Mouse (Mus musculus) neural tube, embryonic 15.5 days (tissue): Measurements from ENCODE around the gene Dip2b. TPM values are rescaled to one million over a fixed set of nuclear protein-coding genes. Genes with fewer than 3 reads are reported as not detected.
"Not testable (repeated sequence)": the region's sequence is repeated elsewhere in the genome, so short reads cannot be mapped to it uniquely, and the experiment has no call there.

Experiments used
- ATAC-seq: fragments of 200-750 bp; cut with Nextera tagmentation; 2 replicates; pipeline ENCODE4 v1.8.0; 2017; ENCODE audit warnings: mild to moderate bottlenecking, moderate TSS enrichment, moderate library complexity; ENCODE audit not compliant: low FRiP score
- H3K27ac ChIP-seq: fragments of 300-500 bp; sonication (generic); replicated peaks from 2 replicates; pipeline ENCODE4 v1.5.1; 2015; ENCODE audit warnings: mild to moderate bottlenecking, inconsistent platforms
- H3K27me3 ChIP-seq: fragments of 300-500 bp; sonication (generic); replicated peaks from 2 replicates; pipeline ENCODE4 v1.6.1; 2015; ENCODE audit warnings: inconsistent platforms
- H3K36me3 ChIP-seq: fragments of 300-500 bp; sonication (generic); 2 replicates; pipeline ENCODE4 v1.6.1; 2015; ENCODE audit warnings: inconsistent platforms
- H3K4me1 ChIP-seq: fragments of 300-500 bp; sonication (generic); 2 replicates; pipeline ENCODE4 v1.6.1; 2015; ENCODE audit warnings: inconsistent platforms
- H3K4me2 ChIP-seq: fragments of 300-500 bp; sonication (generic); 2 replicates; pipeline ENCODE4 v1.6.1; 2015; ENCODE audit warnings: inconsistent platforms, mild to moderate bottlenecking, moderate library complexity
- H3K4me3 ChIP-seq: fragments of 300-500 bp; sonication (generic); replicated peaks from 2 replicates; pipeline ENCODE4 v1.5.1; 2015; ENCODE audit warnings: mild to moderate bottlenecking, inconsistent platforms
- H3K9ac ChIP-seq: fragments of 300-500 bp; sonication (generic); replicated peaks from 2 replicates; pipeline ENCODE4 v1.6.1; 2015; ENCODE audit warnings: mild to moderate bottlenecking, inconsistent platforms
- H3K9me3 ChIP-seq: fragments of 300-500 bp; sonication (generic); replicated peaks from 2 replicates; pipeline ENCODE4 v1.6.1; 2016; ENCODE audit warnings: inconsistent platforms
- WGBS: fragments of 180-500 bp; shearing (Covaris S2); methylation state at CpG from one replicate; pipeline ENCODE4 v1.1.7; 2015; ENCODE audit warnings: mixed read lengths; 5-methylcytosine and 5-hydroxymethylcytosine counted together
- polyA plus RNA-seq: library from polyadenylated mRNA; unstranded; fragments of >200 nt; fragmentation: Nextera tagmentation; extraction: Ambion mirVana; gene quantifications from 2 replicates; pipeline ENCODE4 v1.2.1, GENCODE M21; 2015

Gene Dip2b
- polyA plus RNA-seq, 1 experiment from 2014 or later: 14.0 TPM

DNA sequence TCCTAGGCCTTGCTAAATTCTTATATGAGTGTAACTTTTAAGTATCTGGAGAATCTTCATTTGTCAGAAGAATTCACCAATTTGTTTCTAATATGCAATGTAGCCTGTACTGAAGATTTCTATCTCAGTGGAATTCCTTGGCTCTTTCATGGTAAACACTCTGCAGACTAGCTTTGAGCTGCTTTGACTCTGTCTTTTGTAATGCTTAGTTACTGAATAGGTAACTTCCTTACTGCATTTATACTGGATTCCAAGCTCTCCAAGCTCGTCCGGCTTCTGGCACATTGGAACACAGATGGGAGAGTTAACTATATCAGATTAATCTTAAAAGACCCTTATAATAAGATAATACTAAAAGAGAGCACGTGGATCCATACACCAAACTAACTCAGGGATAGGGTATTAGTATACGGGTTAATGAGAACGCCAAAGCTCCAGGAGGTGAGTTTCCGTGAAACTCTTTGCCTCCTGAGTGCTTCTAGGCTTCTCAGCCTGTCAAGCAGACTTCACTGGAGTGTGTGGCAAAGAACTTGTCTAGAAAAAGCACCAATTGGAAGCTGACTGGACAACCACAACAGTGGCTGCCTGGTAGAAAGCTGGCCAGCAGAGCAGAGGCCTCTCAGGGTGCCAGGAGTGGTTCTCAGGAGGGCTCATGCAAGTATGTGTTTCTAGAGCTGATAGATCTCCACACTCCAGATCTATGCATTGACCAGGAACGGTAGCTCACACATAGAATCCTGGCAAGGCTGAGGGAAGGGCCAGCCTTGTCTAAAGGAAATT, 220.4 kb downstream of the Dip2b start:
- Histone ChIP-seq H3K36me3 (peaks cover 60% of the 10 kb centered on the region), H3K4me3 (no peak overlapping the region), H3K9me3 (no peaks in the 10 kb centered on the region), H3K27ac (no peak overlapping the region), H3K4me1 (no peaks in the 10 kb centered on the region), H3K9ac (no peak overlapping the region), H3K4me2 (no peak overlapping the region), H3K27me3 (no peaks in the 10 kb centered on the region)
- ATAC-seq: no peak
- 96% methylated on average over 7 of the region's 7 CpGs for WGBS

DNA sequence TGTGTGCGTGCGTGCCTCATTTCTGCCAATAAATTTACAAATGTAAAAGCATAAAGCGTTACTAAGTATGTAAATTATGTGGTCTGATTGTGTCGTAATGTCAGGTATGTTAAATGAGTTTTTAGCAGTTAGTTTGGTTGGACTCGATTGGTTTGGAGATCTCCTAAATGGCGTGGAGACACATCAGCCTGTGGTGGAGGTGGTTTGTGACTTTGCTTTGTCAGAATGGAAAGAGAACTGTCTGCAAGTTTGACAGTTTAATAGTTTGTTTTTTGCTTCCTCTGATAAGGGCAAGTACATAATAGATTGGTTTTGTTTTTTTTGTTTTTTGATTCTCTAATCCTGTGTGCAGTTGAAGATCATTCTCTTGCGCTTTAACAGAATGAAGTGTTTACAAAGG, 221.9 kb downstream of the Dip2b start:
- H3K4me1 ChIP-seq, H3K4me2 ChIP-seq, H3K27me3 ChIP-seq, H3K4me3 ChIP-seq, ATAC-seq, H3K9ac ChIP-seq, H3K9me3 ChIP-seq, H3K27ac ChIP-seq: not testable (repeated sequence)
- 89% methylated on average over 4 of the region's 7 CpGs for WGBS
- peaks cover 46% of the 10 kb centered on the region for H3K36me3 ChIP-seq

DNA sequence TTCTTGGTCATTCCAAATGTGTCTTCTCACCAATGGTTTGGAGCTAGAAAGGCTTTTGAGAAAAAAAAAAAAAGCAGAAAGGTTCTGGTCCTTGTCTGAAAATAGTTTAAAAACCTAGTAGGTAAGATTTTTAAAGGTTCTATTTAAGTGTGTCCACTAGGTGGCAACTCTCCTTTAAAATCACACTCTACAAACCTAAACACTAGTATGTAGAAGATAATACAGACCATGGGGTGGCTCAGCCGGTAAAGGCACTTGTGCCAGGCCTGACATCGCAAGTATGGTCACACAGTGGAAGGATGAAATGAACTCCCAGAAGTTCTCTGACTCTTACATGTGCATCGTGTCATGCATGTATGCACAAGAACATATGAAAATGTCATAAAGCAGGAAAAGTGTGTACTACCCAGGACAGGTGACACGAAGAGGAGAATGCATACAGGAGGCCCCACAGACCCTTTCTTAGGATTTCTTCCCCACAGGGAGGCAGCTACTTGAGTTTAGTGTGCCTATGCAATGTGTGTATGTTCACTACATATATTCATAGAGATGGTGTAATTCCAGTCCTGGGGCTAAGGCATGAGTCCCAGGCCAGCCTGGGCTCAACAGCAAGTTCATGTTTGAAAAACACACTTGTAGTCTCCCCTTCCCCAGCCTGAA, 224.9 kb downstream of the Dip2b start:
- Histone ChIP-seq H3K4me3 (no peak overlapping the region), H3K9ac (no peak overlapping the region), H3K36me3 (peaks cover 20% of the 10 kb centered on the region), H3K4me1 (no peaks in the 10 kb centered on the region), H3K4me2 (no peak overlapping the region), H3K27me3 (no peaks in the 10 kb centered on the region), H3K27ac (no peak overlapping the region), H3K9me3 (no peaks in the 10 kb centered on the region)
- WGBS: 16% methylated on average over 4 of the region's 4 CpGs
- no peak for ATAC-seq

GRCm38 (mm10) chr15:100265586-100266325, 227.3 kb downstream of the Dip2b start:
- no peaks in the 10 kb centered on the region for H3K9me3 ChIP-seq
- WGBS: 89% methylated on average over 4 of the region's 5 CpGs
- no peaks in the 10 kb centered on the region for H3K27me3 ChIP-seq
- no peaks in the 10 kb centered on the region for H3K4me1 ChIP-seq
- H3K9ac ChIP-seq: no peak overlapping the region
- peaks cover 8% of the 10 kb centered on the region; the same call in 1 of the 2 replicates for H3K36me3 ChIP-seq
- H3K27ac ChIP-seq: no peak overlapping the region
- H3K4me3 ChIP-seq: no peak overlapping the region
- no peak overlapping the region for H3K4me2 ChIP-seq
- no peak for ATAC-seq

DNA sequence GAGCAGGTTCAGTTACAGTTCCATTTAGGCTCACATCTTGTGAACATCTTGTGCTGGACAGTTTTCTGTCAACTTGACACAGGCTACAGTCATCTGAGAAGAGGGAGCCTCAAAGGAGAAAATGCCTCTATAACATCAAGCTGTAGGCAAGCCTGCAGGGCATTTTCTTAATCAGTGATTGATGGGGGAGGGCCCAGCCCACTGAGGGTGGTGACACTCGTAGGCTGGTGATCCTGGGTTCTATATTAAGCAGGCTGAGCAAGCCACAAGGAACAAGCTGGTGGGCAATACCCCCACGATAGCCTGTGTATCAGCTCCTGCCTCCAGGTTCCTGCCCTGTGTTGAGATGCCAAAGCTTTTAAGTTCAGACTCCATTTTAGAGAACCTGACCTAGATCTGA, 230.5 kb downstream of the Dip2b start:
- H3K27me3 ChIP-seq: no peaks in the 10 kb centered on the region
- H3K9me3 ChIP-seq: no peaks in the 10 kb centered on the region
- H3K4me2 ChIP-seq: no peak overlapping the region
- no peak overlapping the region for H3K4me3 ChIP-seq
- H3K4me1 ChIP-seq: no peaks in the 10 kb centered on the region
- H3K9ac ChIP-seq: no peak overlapping the region
- no peak for ATAC-seq
- 64% methylated on average over 2 of the region's 2 CpGs for WGBS
- no peak overlapping the region for H3K27ac ChIP-seq
- no peaks in the 10 kb centered on the region for H3K36me3 ChIP-seq

Other genes with a start within 250 kb of the Dip2b start
- 15.6 and 26.5 TPM in 2 replicates for gene Lima1, start 163.2 kb upstream of the Dip2b start, polyA plus RNA-seq
- gene Fam186a, start 71.6 kb upstream of the Dip2b start, polyA plus RNA-seq: not detected in 2 replicates
- 19.4 and 23.0 TPM in 2 replicates for gene Larp4, start 68.6 kb upstream of the Dip2b start, polyA plus RNA-seq
- gene Atf1, start 189.2 kb downstream of the Dip2b start, polyA plus RNA-seq: 13.3 and 22.0 TPM in 2 replicates
- gene Tmprss12, start 242.2 kb downstream of the Dip2b start, polyA plus RNA-seq: not detected in 2 replicates